Mouse (Mus musculus) forebrain, embryonic 15.5 days (tissue): Measurements from ENCODE around the gene Ccdc15. TPM values are rescaled to one million over a fixed set of nuclear protein-coding genes. Genes with fewer than 3 reads are reported as not detected.

Experiments
- ATAC-seq: fragments of 200-750 bp; cut with Nextera tagmentation; replicated peaks from 2 replicates; pipeline ENCODE4 v1.8.0; 2017; ENCODE audit warnings: mild to moderate bottlenecking, moderate TSS enrichment, moderate library complexity
- H3K27ac ChIP-seq: fragments of 300-500 bp; sonication (generic); replicated peaks from 2 replicates; pipeline ENCODE4 v1.5.1; 2015; ENCODE audit warnings: mild to moderate bottlenecking, inconsistent platforms
- H3K27me3 ChIP-seq: fragments of 300-500 bp; sonication (generic); 2 replicates; pipeline ENCODE4 v1.6.1; 2015; ENCODE audit warnings: inconsistent platforms
- H3K36me3 ChIP-seq: fragments of 300-500 bp; sonication (generic); 2 replicates; pipeline ENCODE4 v1.6.1; 2015; ENCODE audit warnings: mild to moderate bottlenecking, inconsistent platforms
- H3K4me1 ChIP-seq: fragments of 300-500 bp; sonication (generic); 2 replicates; pipeline ENCODE4 v1.6.1; 2015; ENCODE audit warnings: inconsistent platforms
- H3K4me2 ChIP-seq: fragments of 300-500 bp; sonication (generic); replicated peaks from 2 replicates; pipeline ENCODE4 v1.6.1; 2015; ENCODE audit warnings: mild to moderate bottlenecking, inconsistent platforms
- H3K4me3 ChIP-seq: fragments of 300-500 bp; sonication (generic); 2 replicates; pipeline ENCODE4 v1.5.1; 2015; ENCODE audit warnings: mild to moderate bottlenecking, inconsistent platforms
- H3K9ac ChIP-seq: fragments of 300-500 bp; sonication (generic); replicated peaks from 2 replicates; pipeline ENCODE4 v1.6.1; 2015; ENCODE audit warnings: mild to moderate bottlenecking, inconsistent platforms
- H3K9me3 ChIP-seq: fragments of 300-500 bp; sonication (generic); 2 replicates; pipeline ENCODE4 v1.6.1; 2016; ENCODE audit warnings: inconsistent platforms
- WGBS: fragments of 180-500 bp; shearing (Covaris S2); methylation state at CpG from one replicate; pipeline ENCODE4 v1.1.7; 2015; ENCODE audit warnings: mixed read lengths; 5-methylcytosine and 5-hydroxymethylcytosine counted together
- polyA plus RNA-seq: library from polyadenylated mRNA; unstranded; fragments of >200 nt; fragmentation: Nextera tagmentation; extraction: Ambion mirVana; gene quantifications from 2 replicates; pipeline ENCODE4 v1.2.1, GENCODE M21; 2015

Gene Ccdc15
- polyA plus RNA-seq, 1 experiment from 2014 or later: 8.9 TPM

GRCm38 (mm10) chr9:37245810-37246209, 102.4 kb downstream of the Ccdc15 start:
- 96% methylated on average over 1 of the region's 1 CpGs for WGBS
- Histone ChIP-seq H3K4me2 (no peak overlapping the region), H3K36me3 (no peaks in the 10 kb centered on the region), H3K9me3 (no peaks in the 10 kb centered on the region), H3K4me3 (no peak overlapping the region), H3K27ac (no peak overlapping the region), H3K4me1 (peaks cover 12% of the 10 kb centered on the region), H3K9ac (no peak overlapping the region), H3K27me3 (no peaks in the 10 kb centered on the region)
- ATAC-seq: no peak

DNA sequence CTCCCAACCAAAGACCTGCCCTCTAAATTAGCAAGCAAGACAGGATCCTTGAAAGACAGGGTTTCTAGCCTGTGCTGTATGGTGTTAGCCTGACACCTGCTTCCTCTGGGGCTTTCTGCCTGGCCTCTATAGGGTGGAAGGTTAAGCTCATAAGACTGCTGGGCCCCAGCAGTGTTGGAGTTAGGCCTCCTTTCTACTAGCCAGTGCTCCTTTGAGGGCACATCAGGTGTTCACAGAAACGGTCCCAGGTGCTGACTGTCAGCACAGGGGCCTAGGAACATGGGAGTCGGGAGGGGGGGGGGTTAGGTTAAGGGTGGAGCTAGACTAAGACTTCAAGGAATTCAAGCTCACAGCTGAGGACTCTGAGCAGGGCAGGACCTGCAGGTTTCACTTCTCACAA, 102.8 kb downstream of the Ccdc15 start:
- 74% methylated on average over 2 of the region's 2 CpGs for WGBS
- H3K27me3 ChIP-seq: no peaks in the 10 kb centered on the region

GRCm38 (mm10) chr9:37244600-37244999, 103.6 kb downstream of the Ccdc15 start:
- no peak for ATAC-seq
- Histone ChIP-seq H3K27ac (no peak overlapping the region), H3K9me3 (no peaks in the 10 kb centered on the region), H3K36me3 (no peaks in the 10 kb centered on the region), H3K4me1 (peaks cover 12% of the 10 kb centered on the region), H3K4me3 (no peak overlapping the region), H3K27me3 (no peaks in the 10 kb centered on the region), H3K4me2 (no peak overlapping the region), H3K9ac (no peak overlapping the region)
- 85% methylated on average over 1 of the region's 1 CpGs for WGBS

More for the DNA sequence above, 102.8 kb downstream of the Ccdc15 start:
- Histone ChIP-seq H3K4me2 (no peak overlapping the region), H3K9me3 (no peaks in the 10 kb centered on the region), H3K27ac (no peak overlapping the region), H3K4me1 (peaks cover 12% of the 10 kb centered on the region), H3K4me3 (no peak overlapping the region), H3K36me3 (no peaks in the 10 kb centered on the region), H3K9ac (no peak overlapping the region)
- no peak for ATAC-seq

DNA sequence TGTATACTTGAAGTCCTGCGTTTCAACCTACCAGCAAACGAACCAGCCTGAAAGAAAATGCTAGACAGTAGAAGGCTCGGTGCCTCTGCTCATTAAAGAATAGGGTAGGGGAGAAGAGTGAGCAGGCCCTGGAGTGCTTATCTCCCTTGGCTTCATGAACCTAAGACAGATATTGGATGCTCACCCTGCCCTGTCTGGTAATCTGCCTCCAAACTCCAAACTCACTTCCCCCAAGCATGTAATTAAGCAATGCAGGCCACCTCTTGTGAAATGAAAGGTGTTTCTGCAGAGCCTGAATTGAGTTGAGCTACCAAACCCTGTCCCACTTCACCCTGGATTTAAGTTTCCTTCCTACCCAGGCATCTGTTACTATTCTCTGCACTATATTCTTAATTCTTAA, 105.5 kb downstream of the Ccdc15 start:
- Histone ChIP-seq H3K36me3 (no peaks in the 10 kb centered on the region), H3K4me1 (peaks cover 4% of the 10 kb centered on the region; the same call in 1 of the 2 replicates), H3K27me3 (no peaks in the 10 kb centered on the region), H3K9me3 (no peaks in the 10 kb centered on the region), H3K9ac (no peak overlapping the region), H3K4me3 (no peak overlapping the region), H3K4me2 (no peak overlapping the region), H3K27ac (no peak overlapping the region)
- ATAC-seq: no peak
- 88% methylated on average over 3 of the region's 3 CpGs for WGBS

GRCm38 (mm10) chr9:37235951-37236737, 112.1 kb downstream of the Ccdc15 start:
- no peaks in the 10 kb centered on the region for H3K4me1 ChIP-seq
- no peak overlapping the region for H3K4me3 ChIP-seq
- no peak for ATAC-seq
- H3K9ac ChIP-seq: no peak overlapping the region
- H3K27me3 ChIP-seq: no peaks in the 10 kb centered on the region
- no peaks in the 10 kb centered on the region for H3K36me3 ChIP-seq
- WGBS: 76% methylated on average over 4 of the region's 4 CpGs
- H3K9me3 ChIP-seq: no peaks in the 10 kb centered on the region
- no peak overlapping the region for H3K4me2 ChIP-seq
- H3K27ac ChIP-seq: no peak overlapping the region

- H3K36me3 ChIP-seq: no peaks in the 10 kb centered on the region
- no peak for ATAC-seq
- no peak overlapping the region for H3K27ac ChIP-seq
- no peak overlapping the region for H3K9ac ChIP-seq
- WGBS: 63% methylated on average over 22 of the region's 22 CpGs
- no peaks in the 10 kb centered on the region for H3K9me3 ChIP-seq
- H3K4me2 ChIP-seq: no peak overlapping the region
- H3K27me3 ChIP-seq: no peaks in the 10 kb centered on the region
- H3K4me3 ChIP-seq: no peak overlapping the region
- H3K4me1 ChIP-seq: 0 out of 2 replicates have a peak, but pooled peaks cover 3% of the 10 kb centered on the region
Observed at GRCm38 (mm10) chr9:37232201-37233195, 115.7 kb downstream of the Ccdc15 start.

- Histone ChIP-seq H3K27ac (no peak overlapping the region), H3K4me2 (no peak overlapping the region), H3K9ac (no peak overlapping the region), H3K9me3 (no peaks in the 10 kb centered on the region), H3K4me1 (0 out of 2 replicates have a peak, but pooled peaks cover 3% of the 10 kb centered on the region), H3K27me3 (no peaks in the 10 kb centered on the region), H3K4me3 (no peak overlapping the region), H3K36me3 (no peaks in the 10 kb centered on the region)
- 95% methylated on average over 9 of the region's 9 CpGs for WGBS
- ATAC-seq: no peak
Observed at GRCm38 (mm10) chr9:37230486-37231195, 117.6 kb downstream of the Ccdc15 start.

- Histone ChIP-seq H3K36me3 (no peaks in the 10 kb centered on the region), H3K4me3 (no peak overlapping the region), H3K4me2 (no peak overlapping the region), H3K27ac (no peak overlapping the region), H3K9me3 (no peaks in the 10 kb centered on the region), H3K27me3 (no peaks in the 10 kb centered on the region), H3K4me1 (0 out of 2 replicates have a peak, but pooled peaks cover 3% of the 10 kb centered on the region), H3K9ac (no peak overlapping the region)
- WGBS: 0% methylated on average over 1 of the region's 1 CpGs
- peak; percentile 87 for ATAC-seq
Observed at GRCm38 (mm10) chr9:37229880-37230325, 118.3 kb downstream of the Ccdc15 start.

Other genes with a start within 250 kb of the Ccdc15 start
- gene Pknox2, start 201.0 kb downstream of the Ccdc15 start, polyA plus RNA-seq: 20.2 and 21.3 TPM in 2 replicates
- 10.4 and 11.1 TPM in 2 replicates for gene Tmem218, start 140.2 kb downstream of the Ccdc15 start, polyA plus RNA-seq
- gene Slc37a2, start 92.7 kb downstream of the Ccdc15 start, polyA plus RNA-seq: 0.97 TPM in 2 replicates
- 3.4 and 4.9 TPM in 2 replicates for gene Hepacam, start 18.9 kb upstream of the Ccdc15 start, polyA plus RNA-seq
- 3.3 and 4.2 TPM in 2 replicates for gene Robo4, start 53.5 kb upstream of the Ccdc15 start, polyA plus RNA-seq
- 1.6 and 3.1 TPM in 2 replicates for gene Robo3, start 84.8 kb upstream of the Ccdc15 start, polyA plus RNA-seq
- gene Msantd2, start 140.9 kb upstream of the Ccdc15 start, polyA plus RNA-seq: 34.1 and 34.7 TPM in 2 replicates
- gene Esam, start 179.6 kb upstream of the Ccdc15 start, polyA plus RNA-seq: 34.3 and 34.5 TPM in 2 replicates
- 0.64 and 0.69 TPM in 2 replicates for gene Vsig2, start 190.8 kb upstream of the Ccdc15 start, polyA plus RNA-seq
- 16.1 and 17.3 TPM in 2 replicates for gene Nrgn, start 204.5 kb upstream of the Ccdc15 start, polyA plus RNA-seq
- gene Siae, start 207.3 kb upstream of the Ccdc15 start, polyA plus RNA-seq: 8.6 and 8.8 TPM in 2 replicates